Mouse (Mus musculus) forebrain, postnatal 0 days (tissue): ENCODE measurements around the gene Rgs21. TPM values are rescaled to one million over a fixed set of nuclear protein-coding genes. Genes with fewer than 3 reads are reported as not detected.

Source experiments
- ATAC-seq: fragments of 200-750 bp; cut with Nextera tagmentation; 2 replicates; pipeline ENCODE4 v1.8.0; 2017; ENCODE audit warnings: mild to moderate bottlenecking, moderate library complexity
- DNase-seq: peaks from one replicate; pipeline ENCODE4 v3.0.0-alpha.2; 2015
- H3K27ac ChIP-seq: fragments of 300-500 bp; sonication (generic); 2 replicates; pipeline ENCODE4 v1.5.1; 2014; ENCODE audit warnings: low read depth, mild to moderate bottlenecking, antibody characterized with exemption, low read length, moderate library complexity, mixed read lengths
- H3K27me3 ChIP-seq: fragments of 300-500 bp; sonication (generic); 2 replicates; pipeline ENCODE4 v1.6.1; 2014; ENCODE audit warnings: mild to moderate bottlenecking, low read length, mixed read lengths; ENCODE audit not compliant: insufficient read depth
- H3K36me3 ChIP-seq: fragments of 300-500 bp; sonication (generic); 2 replicates; pipeline ENCODE4 v1.6.1; 2014; ENCODE audit warnings: mild to moderate bottlenecking, moderate library complexity; ENCODE audit not compliant: insufficient read depth
- H3K4me1 ChIP-seq: fragments of 300-500 bp; sonication (generic); 2 replicates; pipeline ENCODE4 v1.6.1; 2014; ENCODE audit warnings: antibody characterized with exemption; ENCODE audit not compliant: insufficient read depth
- H3K4me2 ChIP-seq: fragments of 300-500 bp; sonication (generic); 2 replicates; pipeline ENCODE4 v1.6.1; 2014; ENCODE audit warnings: low read depth, mild to moderate bottlenecking, moderate library complexity
- H3K4me3 ChIP-seq: fragments of 300-500 bp; sonication (generic); 2 replicates; pipeline ENCODE4 v1.5.1; 2014; ENCODE audit warnings: low read depth, low read length, mixed read lengths
- H3K9ac ChIP-seq: fragments of 300-500 bp; sonication (generic); 2 replicates; pipeline ENCODE4 v1.6.1; 2014; ENCODE audit warnings: mild to moderate bottlenecking
- H3K9me3 ChIP-seq: fragments of 300-500 bp; sonication (generic); 2 replicates; pipeline ENCODE4 v1.6.1; 2016; ENCODE audit warnings: low read length
- CTCF ChIP-seq: sonication (generic); IDR thresholded peaks from 2 replicates; pipeline ENCODE4 v1.5.1; 2016; ENCODE audit warnings: antibody characterized with exemption, control low read depth, low read depth
- WGBS: fragments of 180-500 bp; shearing (Covaris S2); extraction: QIAGEN DNeasy Blood & Tissue Kit; methylation state at CpG from one replicate; pipeline ENCODE4 v1.1.7; 2014; 5-methylcytosine and 5-hydroxymethylcytosine counted together
- polyA plus RNA-seq: library from polyadenylated mRNA; unstranded; fragments of >200 nt; fragmentation: Nextera tagmentation; extraction: Ambion mirVana; gene quantifications from 2 replicates; pipeline ENCODE4 v1.2.1, GENCODE M21; 2015
- total RNA-seq: library from RNA; depleted of rRNA; stranded (reverse); fragments of >200 nt; gene quantifications from 2 replicates; pipeline ENCODE4 v1.2.3, GENCODE M21; 2014

The Rgs21 gene
- total and polyA plus RNA-seq, 2 experiments from 2014 or later, result not detected

- Histone ChIP-seq H3K9ac (no peak overlapping the region), H3K36me3 (no peaks in the 10 kb centered on the region), H3K4me1 (no peaks in the 10 kb centered on the region), H3K9me3 (no peaks in the 10 kb centered on the region), H3K4me2 (no peak overlapping the region), H3K27me3 (no peaks in the 10 kb centered on the region), H3K27ac (no peak overlapping the region), H3K4me3 (no peak overlapping the region)
- 41% methylated on average over 6 of the region's 6 CpGs for WGBS
- DNase-seq, result peak; percentile 34
- peak; percentile 34; the same call in 1 of the 2 replicates for ATAC-seq
- TF ChIP-seq CTCF, result no peak
Observed at GRCm38 (mm10) chr1:144544497-144544961, 22.9 kb downstream of the Rgs21 start.

GRCm38 (mm10) chr1:144531746-144532145, 35.7 kb downstream of the Rgs21 start:
- Histone ChIP-seq H3K4me1 (no peaks in the 10 kb centered on the region), H3K9me3 (no peaks in the 10 kb centered on the region), H3K36me3 (no peaks in the 10 kb centered on the region), H3K9ac (no peak overlapping the region), H3K27ac (no peak overlapping the region), H3K4me3 (no peak overlapping the region), H3K27me3 (no peaks in the 10 kb centered on the region), H3K4me2 (no peak overlapping the region)
- ATAC-seq, result no peak
- WGBS, result 96% methylated on average over 1 of the region's 1 CpGs
- no peak for DNase-seq
- no peak for TF ChIP-seq CTCF

- Histone ChIP-seq H3K4me1 (no peaks in the 10 kb centered on the region), H3K9me3 (no peaks in the 10 kb centered on the region; the same call in 1 of the 2 replicates), H3K36me3 (no peaks in the 10 kb centered on the region), H3K9ac (no peak overlapping the region), H3K4me2 (no peak overlapping the region), H3K27me3 (no peaks in the 10 kb centered on the region), H3K4me3 (no peak overlapping the region), H3K27ac (no peak overlapping the region)
- DNase-seq (peak; percentile 34), ATAC-seq (no peak)
- WGBS, result 66% methylated on average over 5 of the region's 5 CpGs
- TF ChIP-seq CTCF, result no peak
Observed at GRCm38 (mm10) chr1:144517878-144518426, 49.5 kb downstream of the Rgs21 start.

GRCm38 (mm10) chr1:144502241-144502640, 65.2 kb downstream of the Rgs21 start:
- Histone ChIP-seq H3K27me3 (no peaks in the 10 kb centered on the region), H3K9ac (no peak overlapping the region), H3K4me3 (no peak overlapping the region), H3K9me3 (no peaks in the 10 kb centered on the region), H3K4me1 (no peaks in the 10 kb centered on the region), H3K36me3 (no peaks in the 10 kb centered on the region), H3K4me2 (no peak overlapping the region), H3K27ac (no peak overlapping the region)
- DNase-seq (peak; percentile 54), ATAC-seq (peak; percentile 90)
- no peak for TF ChIP-seq CTCF
- WGBS, result 45% methylated on average over 1 of the region's 1 CpGs

GRCm38 (mm10) chr1:144500423-144500822, 67.0 kb downstream of the Rgs21 start:
- 72% methylated on average over 4 of the region's 4 CpGs for WGBS
- DNase-seq (no peak), ATAC-seq (no peak)
- H3K4me2 ChIP-seq, result no peak overlapping the region
- no peak overlapping the region for H3K4me3 ChIP-seq
- H3K9ac ChIP-seq, result no peak overlapping the region
- no peaks in the 10 kb centered on the region for H3K27me3 ChIP-seq
- TF ChIP-seq CTCF, result no peak
- no peaks in the 10 kb centered on the region for H3K36me3 ChIP-seq
- no peak overlapping the region for H3K27ac ChIP-seq
- H3K9me3 ChIP-seq, result no peaks in the 10 kb centered on the region
- H3K4me1 ChIP-seq, result no peaks in the 10 kb centered on the region

- no peak for TF ChIP-seq CTCF
- Histone ChIP-seq H3K4me2 (no peak overlapping the region), H3K27ac (no peak overlapping the region), H3K4me1 (no peaks in the 10 kb centered on the region), H3K9me3 (no peaks in the 10 kb centered on the region), H3K9ac (no peak overlapping the region), H3K4me3 (no peak overlapping the region), H3K27me3 (no peaks in the 10 kb centered on the region), H3K36me3 (no peaks in the 10 kb centered on the region)
- DNase-seq (no peak), ATAC-seq (no peak)
- WGBS, result 87% methylated on average over 1 of the region's 1 CpGs
Observed at GRCm38 (mm10) chr1:144499719-144500118, 67.7 kb downstream of the Rgs21 start.

GRCm38 (mm10) chr1:144498725-144499124, 68.7 kb downstream of the Rgs21 start:
- no peak overlapping the region for H3K4me3 ChIP-seq
- no peaks in the 10 kb centered on the region for H3K4me1 ChIP-seq
- DNase-seq (no peak), ATAC-seq (no peak)
- H3K4me2 ChIP-seq, result no peak overlapping the region
- H3K9ac ChIP-seq, result no peak overlapping the region
- H3K27me3 ChIP-seq, result no peaks in the 10 kb centered on the region
- no peak for TF ChIP-seq CTCF
- no peak overlapping the region for H3K27ac ChIP-seq
- no peaks in the 10 kb centered on the region for H3K9me3 ChIP-seq
- no peaks in the 10 kb centered on the region for H3K36me3 ChIP-seq
